Mouse (Mus musculus): ENCODE results near the gene Tns1.

- no peak for TF ChIP-seq CTCF (IDR thresholded peaks at IDR 0.05; ENCODE audit: insufficient read depth, low read length)
- TF ChIP-seq POLR2A (IDR thresholded peaks at IDR 0.05; ENCODE audit: borderline replicate concordance, extremely low read depth, low read depth, low read length) = no peak; the same call in 1 of the 2 replicates
Measured at GRCm38 (mm10) chr1:73993901-73994426, 130.3 kb downstream of the Tns1 start.

Data from lung, adult 2 months (tissue).